Comparison of ENCODE assay signal across 13 mouse cellular contexts in genomic region chr6:128046799-128047198, GRCm38 (mm10).
DNase-seq lines count a peak whose midpoint lies in the region; ATAC-seq and TF ChIP-seq lines count a peak whose summit lies in the region.
"Had no signal": no experiment of that assay in that cellular context is flagged by ENCODE, and none has a peak within 500 bp of the region (broad histone marks: within the 10 kb centered on the region; RNA-seq: fewer than 3 reads in every experiment).

No protein-coding gene starts in this region.

- no peaks in the 10 kb centered on the region for H3K9me3 ChIP-seq in heart, embryonic 14.5 days (ENCODE audit: control insufficient read depth, low read length)
- no peaks in the 10 kb centered on the region for H3K9me3 ChIP-seq in intestine, postnatal 0 days (ENCODE audit: control insufficient read depth)
- H3K9me3 ChIP-seq: hindbrain, embryonic 15.5 days; kidney, embryonic 15.5 days; liver, embryonic 13.5 days had no signal

- no peaks in the 10 kb centered on the region for H3K36me3 ChIP-seq in heart, embryonic 14.5 days (ENCODE audit: control insufficient read depth, insufficient read depth, low read length)
- H3K36me3 ChIP-seq in intestine, postnatal 0 days (ENCODE audit: control insufficient read depth, insufficient read depth): no peaks in the 10 kb centered on the region
- H3K36me3 ChIP-seq: hindbrain, embryonic 15.5 days; kidney, embryonic 15.5 days; liver, embryonic 13.5 days had no signal

- peaks cover 12% of the 10 kb centered on the region for H3K4me1 ChIP-seq in embryonic fibroblast, embryonic 13.5 days (ENCODE audit: control insufficient read depth, insufficient read depth, low read length)
- H3K4me1 ChIP-seq in heart, embryonic 14.5 days (ENCODE audit: control insufficient read depth in 2 of 2, insufficient read depth in 2 of 2, low read length in 2 of 2): peaks cover 48 to 69% of the 10 kb centered on the region in 2 experiments
- 0 out of 2 replicates have a peak, but pooled peaks cover 2% of the 10 kb centered on the region for H3K4me1 ChIP-seq in intestine, postnatal 0 days (replicated peaks; ENCODE audit: control insufficient read depth, insufficient read depth, low read length)

- TF ChIP-seq CTCF in embryonic fibroblast, embryonic 13.5 days (IDR thresholded peaks at IDR 0.05; ENCODE audit: borderline replicate concordance, insufficient read depth, low read length): no peak
- no peak for TF ChIP-seq CTCF in intestine, postnatal 0 days (IDR thresholded peaks at IDR 0.05; ENCODE audit: low read depth)

- no peak for TF ChIP-seq POLR2A in embryonic fibroblast, embryonic 13.5 days (IDR thresholded peaks at IDR 0.05; ENCODE audit: low read depth, low read length)

- H3K27me3 ChIP-seq in heart, embryonic 14.5 days (ENCODE audit: control insufficient read depth, insufficient read depth, low read length): no peaks in the 10 kb centered on the region
- H3K27me3 ChIP-seq in intestine, postnatal 0 days (replicated peaks; ENCODE audit: control insufficient read depth, insufficient read depth, low read length): no peaks in the 10 kb centered on the region
- H3K27me3 ChIP-seq: hindbrain, embryonic 15.5 days; kidney, embryonic 15.5 days; liver, embryonic 13.5 days; Patski had no signal

- H3K4me2 ChIP-seq in heart, embryonic 14.5 days (ENCODE audit: low read length): no peak overlapping the region
- H3K4me2 ChIP-seq in intestine, postnatal 0 days (replicated peaks; ENCODE audit: low read depth): no peak overlapping the region
- H3K4me2 ChIP-seq: hindbrain, embryonic 15.5 days; kidney, embryonic 15.5 days; liver, embryonic 13.5 days had no signal

- ATAC-seq in heart, embryonic 14.5 days (ENCODE audit: insufficient number of reproducible peaks, insufficient read depth, low FRiP score, low read depth): peak; percentile 74
- no peak for ATAC-seq in intestine, postnatal 0 days
- ATAC-seq: Patski had no signal

- peak overlapping the region; percentile 67; the same call in 1 of the 2 replicates for H3K27ac ChIP-seq in embryonic fibroblast, embryonic 13.5 days (ENCODE audit: insufficient read depth, low read length)
- H3K27ac ChIP-seq in heart, embryonic 14.5 days (replicated peaks in 1 of 2; ENCODE audit: control insufficient read depth in 1 of 2, insufficient read depth in 1 of 2, low read depth in 2 of 2, low read length in 2 of 2): peak overlapping the region; percentile 72 to 87
- no peak overlapping the region for H3K27ac ChIP-seq in intestine, postnatal 0 days (ENCODE audit: low read depth, low read length)
- H3K27ac ChIP-seq: hindbrain, embryonic 15.5 days; kidney, embryonic 15.5 days; layer of hippocampus, adult 2 months; liver, embryonic 13.5 days had no signal

- peak; percentile 37 for DNase-seq in layer of hippocampus, adult 11-12 months (ENCODE audit: low spot score)
- no peak for DNase-seq in layer of hippocampus, adult 9-10 months (ENCODE audit: low spot score)
- peak; percentile 54 for DNase-seq in skeletal muscle tissue, adult 2 months (ENCODE audit: low read depth, low spot score)
- no peak for DNase-seq in embryo, embryonic 9.5 days (ENCODE audit: extremely low spot score)
- DNase-seq: liver, embryonic 13.5 days; lung, postnatal 14 days had no signal

- H3K4me3 ChIP-seq in embryonic fibroblast, embryonic 13.5 days (ENCODE audit: insufficient read depth, low read length): no peak overlapping the region
- H3K4me3 ChIP-seq in heart, embryonic 14.5 days (ENCODE audit: control insufficient read depth in 1 of 2, insufficient read depth in 1 of 2, low read depth in 1 of 2, low read length in 2 of 2): no peak overlapping the region
- H3K4me3 ChIP-seq in intestine, postnatal 0 days (ENCODE audit: low read depth, low read length): no peak overlapping the region
- H3K4me3 ChIP-seq: hindbrain, embryonic 15.5 days; kidney, embryonic 15.5 days; layer of hippocampus, adult 2 months; liver, embryonic 13.5 days had no signal

- WGBS in heart, embryonic 14.5 days: 18% methylated on average over 6 of the region's 6 CpGs
- WGBS in intestine, postnatal 0 days: 72% methylated on average over 6 of the region's 6 CpGs

- peak overlapping the region; percentile 54 for H3K9ac ChIP-seq in heart, embryonic 14.5 days (ENCODE audit: low read length)
- no peak overlapping the region for H3K9ac ChIP-seq in intestine, postnatal 0 days (ENCODE audit: low read depth, low read length)
- H3K9ac ChIP-seq: hindbrain, embryonic 15.5 days; kidney, embryonic 15.5 days; liver, embryonic 13.5 days had no signal

Comparison
In these comparisons a context has a peak if more than half of its experiments do, and no peak if none do; other contexts are left out.
1. DNase-seq: peak in layer of hippocampus, adult 11-12 months (single experiment) and skeletal muscle tissue, adult 2 months (single experiment); none in layer of hippocampus, adult 9-10 months (single experiment) and embryo, embryonic 9.5 days (single experiment).